Mouse (Mus musculus): ENCODE data around the gene Sgms1. TPM values are rescaled to one million over a fixed set of nuclear protein-coding genes. Genes with fewer than 3 reads are reported as not detected.

Gene Sgms1
- polyA plus RNA-seq, 2 experiments = 20.8 to 36.8 TPM

GRCm38 (mm10) chr19:32168031-32168430, 221.5 kb downstream of the Sgms1 start:
- Histone ChIP-seq H3K9me3 (ENCODE audit: control insufficient read depth, low read length) (no peaks in the 10 kb centered on the region), H3K27me3 (ENCODE audit: control insufficient read depth, insufficient read depth, low read length) (no peaks in the 10 kb centered on the region), H3K9ac (ENCODE audit: low read depth, low read length, severe bottlenecking) (no peak overlapping the region), H3K36me3 (ENCODE audit: control insufficient read depth, insufficient read depth, low read length) (no peaks in the 10 kb centered on the region), H3K4me3 (replicated peaks; ENCODE audit: low read length) (no peak overlapping the region), H3K4me1 (ENCODE audit: control insufficient read depth, insufficient read depth, low read length) (no peaks in the 10 kb centered on the region), H3K27ac (replicated peaks; ENCODE audit: low read depth, low read length) (no peak overlapping the region), H3K4me2 (replicated peaks; ENCODE audit: low read depth, low read length, severe bottlenecking) (no peak overlapping the region)
- WGBS = 78% methylated on average over 9 of the region's 9 CpGs
- ATAC-seq (ENCODE audit: low FRiP score, low read depth) = no peak
- no peak for DNase-seq (ENCODE audit: low spot score)
- TF ChIP-seq POLR2A (IDR thresholded peaks at IDR 0.05; ENCODE audit: borderline replicate concordance, extremely low read depth, insufficient read depth, insufficient read length) = no peak

- no peak overlapping the region for H3K9ac ChIP-seq (ENCODE audit: low read depth, low read length, severe bottlenecking)
- H3K9me3 ChIP-seq (ENCODE audit: control insufficient read depth, low read length) = no peaks in the 10 kb centered on the region
- no peak overlapping the region for H3K4me2 ChIP-seq (replicated peaks; ENCODE audit: low read depth, low read length, severe bottlenecking)
- 86% methylated on average over 13 of the region's 13 CpGs for WGBS
- DNase-seq (ENCODE audit: low spot score) (no peak), ATAC-seq (ENCODE audit: low FRiP score, low read depth) (no peak)
- no peak for TF ChIP-seq POLR2A (IDR thresholded peaks at IDR 0.05; ENCODE audit: borderline replicate concordance, extremely low read depth, insufficient read depth, insufficient read length)
- no peak overlapping the region for H3K4me3 ChIP-seq (replicated peaks; ENCODE audit: low read length)
- H3K36me3 ChIP-seq (ENCODE audit: control insufficient read depth, insufficient read depth, low read length) = no peaks in the 10 kb centered on the region
- H3K27ac ChIP-seq (replicated peaks; ENCODE audit: low read depth, low read length) = no peak overlapping the region
- H3K4me1 ChIP-seq (ENCODE audit: control insufficient read depth, insufficient read depth, low read length) = no peaks in the 10 kb centered on the region
- H3K27me3 ChIP-seq (ENCODE audit: control insufficient read depth, insufficient read depth, low read length) = no peaks in the 10 kb centered on the region
Measured at GRCm38 (mm10) chr19:32166823-32167605, 222.5 kb downstream of the Sgms1 start.

- H3K9ac ChIP-seq (ENCODE audit: low read depth, low read length, severe bottlenecking) = no peak overlapping the region
- DNase-seq (ENCODE audit: low spot score) = no peak
- no peak for ATAC-seq (ENCODE audit: low FRiP score, low read depth)
- TF ChIP-seq POLR2A (IDR thresholded peaks at IDR 0.05; ENCODE audit: borderline replicate concordance, extremely low read depth, insufficient read depth, insufficient read length) = no peak
- no peaks in the 10 kb centered on the region for H3K4me1 ChIP-seq (ENCODE audit: control insufficient read depth, insufficient read depth, low read length)
- H3K4me3 ChIP-seq (replicated peaks; ENCODE audit: low read length) = no peak overlapping the region
- no peaks in the 10 kb centered on the region for H3K27me3 ChIP-seq (ENCODE audit: control insufficient read depth, insufficient read depth, low read length)
- H3K4me2 ChIP-seq (replicated peaks; ENCODE audit: low read depth, low read length, severe bottlenecking) = no peak overlapping the region
- H3K27ac ChIP-seq (replicated peaks; ENCODE audit: low read depth, low read length) = no peak overlapping the region
- no peaks in the 10 kb centered on the region for H3K9me3 ChIP-seq (ENCODE audit: control insufficient read depth, low read length)
- H3K36me3 ChIP-seq (ENCODE audit: control insufficient read depth, insufficient read depth, low read length) = no peaks in the 10 kb centered on the region
- 95% methylated on average over 6 of the region's 6 CpGs for WGBS
Measured at GRCm38 (mm10) chr19:32165711-32166110, 223.8 kb downstream of the Sgms1 start.

GRCm38 (mm10) chr19:32164128-32164527, 225.4 kb downstream of the Sgms1 start:
- H3K4me1 ChIP-seq (ENCODE audit: control insufficient read depth, insufficient read depth, low read length) = no peaks in the 10 kb centered on the region
- no peak for ATAC-seq (ENCODE audit: low FRiP score, low read depth)

GRCm38 (mm10) chr19:32159944-32160343, 229.6 kb downstream of the Sgms1 start:
- Histone ChIP-seq H3K27me3 (ENCODE audit: control insufficient read depth, insufficient read depth, low read length) (no peaks in the 10 kb centered on the region), H3K36me3 (ENCODE audit: control insufficient read depth, insufficient read depth, low read length) (peaks cover 13% of the 10 kb centered on the region), H3K4me3 (replicated peaks; ENCODE audit: low read length) (no peak overlapping the region), H3K9ac (ENCODE audit: low read depth, low read length, severe bottlenecking) (no peak overlapping the region), H3K27ac (replicated peaks; ENCODE audit: low read depth, low read length) (no peak overlapping the region), H3K4me1 (ENCODE audit: control insufficient read depth, insufficient read depth, low read length) (no peaks in the 10 kb centered on the region), H3K4me2 (replicated peaks; ENCODE audit: low read depth, low read length, severe bottlenecking) (no peak overlapping the region), H3K9me3 (ENCODE audit: control insufficient read depth, low read length) (no peaks in the 10 kb centered on the region)
- no peak for TF ChIP-seq POLR2A (IDR thresholded peaks at IDR 0.05; ENCODE audit: borderline replicate concordance, extremely low read depth, insufficient read depth, insufficient read length)
- no peak for ATAC-seq (ENCODE audit: low FRiP score, low read depth)
- DNase-seq (ENCODE audit: low spot score) = no peak
- WGBS = 91% methylated on average over 7 of the region's 7 CpGs

More at GRCm38 (mm10) chr19:32164128-32164527, 225.4 kb downstream of the Sgms1 start:
- Histone ChIP-seq H3K9me3 (ENCODE audit: control insufficient read depth, low read length) (no peaks in the 10 kb centered on the region), H3K9ac (ENCODE audit: low read depth, low read length, severe bottlenecking) (no peak overlapping the region), H3K4me2 (replicated peaks; ENCODE audit: low read depth, low read length, severe bottlenecking) (no peak overlapping the region), H3K4me3 (replicated peaks; ENCODE audit: low read length) (no peak overlapping the region), H3K27ac (replicated peaks; ENCODE audit: low read depth, low read length) (no peak overlapping the region), H3K36me3 (ENCODE audit: control insufficient read depth, insufficient read depth, low read length) (peaks cover 11% of the 10 kb centered on the region), H3K27me3 (ENCODE audit: control insufficient read depth, insufficient read depth, low read length) (no peaks in the 10 kb centered on the region)
- 93% methylated on average over 4 of the region's 4 CpGs for WGBS
- no peak for DNase-seq (ENCODE audit: low spot score)
- TF ChIP-seq POLR2A (IDR thresholded peaks at IDR 0.05; ENCODE audit: borderline replicate concordance, extremely low read depth, insufficient read depth, insufficient read length) = no peak
